Mouse (Mus musculus): ENCODE measurements around the gene Kcnq2. TPM values are rescaled to one million over a fixed set of nuclear protein-coding genes. Genes with fewer than 3 reads are reported as not detected.
A peak's percentile ranks its signal among the peaks of the same experiment; 100 is the strongest.

Gene Kcnq2
- total RNA-seq, 2 experiments from 2014 or later = 12.8 to 13.5 TPM

DNA sequence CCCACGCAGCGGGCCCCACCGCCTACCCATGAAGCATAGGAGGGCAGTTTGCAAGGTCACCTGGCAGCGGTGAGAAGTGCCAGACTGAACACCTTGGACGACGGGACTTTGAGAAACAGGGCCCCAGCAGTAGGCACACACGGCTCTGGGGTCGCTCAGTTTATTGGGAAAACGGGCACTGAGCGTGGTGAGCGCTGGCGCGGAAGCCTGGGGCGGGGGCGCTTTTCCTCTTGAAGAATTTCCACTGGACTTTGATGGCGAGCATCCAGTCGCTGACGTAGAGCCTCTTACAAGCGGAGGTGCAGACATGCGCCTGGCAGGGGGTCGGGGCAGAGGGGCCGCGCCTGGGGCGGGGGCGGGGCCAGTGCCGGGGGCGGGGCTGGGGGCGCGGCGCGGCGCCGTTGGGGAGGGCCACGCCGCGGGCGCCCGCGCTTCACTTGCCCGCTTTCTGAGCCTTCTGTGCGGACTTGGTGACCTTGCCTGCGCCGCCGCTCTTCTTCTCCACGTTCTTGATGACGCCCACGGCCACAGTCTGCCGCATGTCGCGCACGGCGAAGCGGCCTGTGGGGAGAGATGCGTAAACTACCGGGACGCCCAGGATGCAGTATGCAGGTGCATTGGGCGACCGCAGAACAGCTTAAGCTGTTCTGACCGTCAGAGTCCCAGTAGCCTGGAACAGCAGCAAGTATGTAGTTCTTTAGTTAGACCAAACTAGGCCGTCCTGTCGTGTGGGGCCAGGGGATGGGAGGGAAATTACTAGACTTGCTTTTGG lies 12.6 kb upstream of the Kcnq2 start:
- no peak for DNase-seq (ENCODE audit: low spot score in 2 of 2)

DNA sequence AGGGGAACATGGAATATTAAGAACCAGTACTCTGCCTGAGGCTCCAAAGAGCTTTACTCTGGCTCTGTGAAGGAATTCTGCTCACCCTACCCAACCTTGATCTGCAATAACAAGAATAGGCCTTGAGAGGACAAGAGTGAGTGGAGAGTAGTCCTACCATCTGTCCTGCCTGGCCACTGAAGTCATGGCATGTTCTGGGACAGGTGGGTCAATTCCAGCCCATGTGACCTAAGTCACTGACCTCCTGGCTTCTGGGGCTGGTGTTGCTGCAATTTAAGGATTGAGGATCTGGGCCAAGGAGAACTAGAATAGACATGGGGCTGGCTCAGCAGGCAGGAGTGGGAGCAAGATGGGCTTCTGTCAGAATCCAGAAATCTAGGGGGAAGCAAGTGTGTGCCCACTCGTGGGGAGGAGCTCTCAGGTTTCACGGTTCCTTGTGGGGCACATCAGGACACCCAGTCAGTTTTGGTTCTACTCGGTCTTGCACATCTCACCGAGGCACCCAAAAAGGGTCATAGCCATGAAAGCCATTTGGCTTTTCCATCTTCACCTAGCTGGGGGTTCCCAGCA lies 12.0 kb upstream of the Kcnq2 start:
- DNase-seq (ENCODE audit: low spot score in 2 of 2) = no peak

- DNase-seq (ENCODE audit: low spot score in 2 of 2) = no peak
Observed at GRCm38 (mm10) chr2:181144675-181145074, 9.6 kb upstream of the Kcnq2 start.

DNA sequence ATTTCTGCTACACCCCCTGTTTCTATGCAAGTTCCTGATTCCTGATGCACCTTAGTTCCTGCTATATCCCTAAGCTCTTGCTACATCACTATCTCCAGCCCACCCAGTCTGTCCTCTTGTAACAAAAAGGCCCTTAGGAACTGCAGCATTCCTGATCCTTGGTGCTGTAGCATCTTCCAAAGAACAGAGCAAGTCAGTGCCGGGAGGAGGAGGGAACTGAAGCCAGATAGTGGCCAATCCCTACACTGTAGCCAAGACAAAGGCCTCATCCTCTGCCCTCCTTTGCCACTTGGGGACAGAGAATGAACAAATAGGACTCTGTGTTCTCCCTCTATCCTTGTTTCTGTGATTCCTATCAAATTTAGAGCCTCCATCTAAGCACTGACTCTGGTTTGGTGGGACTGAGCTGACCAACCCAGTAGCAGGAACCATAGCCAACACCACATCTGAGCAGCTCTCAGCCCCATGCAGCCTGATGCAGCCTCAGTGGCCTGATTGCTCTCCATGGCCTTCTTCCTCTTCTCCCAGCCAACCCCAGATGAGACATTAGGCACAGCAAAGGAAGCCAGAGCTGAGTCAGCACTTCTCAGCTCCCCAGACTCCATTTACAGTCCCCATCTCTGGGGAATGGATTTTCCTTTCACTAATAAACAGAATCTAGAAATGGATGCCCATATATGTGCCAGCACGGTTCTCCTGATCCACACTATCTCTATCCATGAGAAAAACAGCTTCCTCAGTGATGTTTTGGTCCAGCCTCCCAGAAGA lies 8.6 kb upstream of the Kcnq2 start:
- DNase-seq (ENCODE audit: low spot score in 2 of 2) = no peak

- no peak for DNase-seq (ENCODE audit: low spot score in 2 of 2)
Observed at GRCm38 (mm10) chr2:181142703-181143135, 7.6 kb upstream of the Kcnq2 start.

- DNase-seq (ENCODE audit: low spot score in 2 of 2) = no peak
Observed at GRCm38 (mm10) chr2:181139641-181140193, 4.6 kb upstream of the Kcnq2 start.

- DNase-seq (ENCODE audit: low spot score in 2 of 2) = peak in 1 of 2 experiments; percentile 29
Observed at GRCm38 (mm10) chr2:181136934-181137333, 1.8 kb upstream of the Kcnq2 start.

GRCm38 (mm10) chr2:181135446-181135818 lies 332 bp upstream of the Kcnq2 start:
- DNase-seq (ENCODE audit: low spot score in 2 of 2) = no peak

DNA sequence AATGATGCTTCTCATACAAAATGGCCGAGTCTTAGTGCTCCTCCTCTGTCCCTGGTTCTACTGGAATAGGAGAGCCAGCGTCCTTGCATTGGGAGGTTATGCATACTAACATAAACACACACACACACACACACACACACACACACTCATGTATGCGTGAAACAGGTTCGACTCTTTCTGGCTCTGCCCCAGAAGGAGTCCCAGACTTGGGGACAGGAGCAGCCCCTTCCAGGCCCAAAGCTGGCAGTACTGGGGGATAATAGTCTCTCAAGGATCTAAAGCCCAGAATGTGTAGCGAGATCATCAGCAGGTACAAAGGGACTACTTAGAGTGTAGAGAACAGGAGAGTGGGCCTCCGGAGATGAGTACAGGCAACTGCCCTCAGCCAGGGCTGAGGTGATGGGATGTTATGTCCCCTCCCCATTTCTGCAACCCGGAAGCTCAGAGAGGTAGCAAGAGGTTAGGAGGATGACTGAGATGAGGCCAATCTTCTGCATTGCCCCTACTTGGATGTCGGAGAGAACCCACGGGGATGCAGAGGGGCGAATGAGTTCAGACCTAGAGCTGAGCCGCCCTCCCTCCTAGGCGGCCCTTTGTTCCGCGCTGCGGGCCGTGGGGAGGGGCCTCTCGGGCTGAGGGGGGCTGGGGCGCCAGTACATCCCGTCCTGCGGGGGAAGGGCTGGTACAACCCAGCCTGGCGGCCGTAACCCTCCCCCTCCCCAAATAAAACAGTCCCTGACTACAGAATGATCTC lies 1.1 kb downstream of the Kcnq2 start:
- DNase-seq (ENCODE audit: low spot score in 2 of 2) = no peak

GRCm38 (mm10) chr2:181130245-181130644 lies 4.9 kb downstream of the Kcnq2 start:
- no peak for DNase-seq (ENCODE audit: low spot score in 2 of 2)

- no peak for DNase-seq (ENCODE audit: low spot score in 2 of 2)
Observed at GRCm38 (mm10) chr2:181128963-181129362, 6.1 kb downstream of the Kcnq2 start.

GRCm38 (mm10) chr2:181127786-181128185 lies 7.3 kb downstream of the Kcnq2 start:
- DNase-seq (ENCODE audit: low spot score in 2 of 2) = no peak

DNA sequence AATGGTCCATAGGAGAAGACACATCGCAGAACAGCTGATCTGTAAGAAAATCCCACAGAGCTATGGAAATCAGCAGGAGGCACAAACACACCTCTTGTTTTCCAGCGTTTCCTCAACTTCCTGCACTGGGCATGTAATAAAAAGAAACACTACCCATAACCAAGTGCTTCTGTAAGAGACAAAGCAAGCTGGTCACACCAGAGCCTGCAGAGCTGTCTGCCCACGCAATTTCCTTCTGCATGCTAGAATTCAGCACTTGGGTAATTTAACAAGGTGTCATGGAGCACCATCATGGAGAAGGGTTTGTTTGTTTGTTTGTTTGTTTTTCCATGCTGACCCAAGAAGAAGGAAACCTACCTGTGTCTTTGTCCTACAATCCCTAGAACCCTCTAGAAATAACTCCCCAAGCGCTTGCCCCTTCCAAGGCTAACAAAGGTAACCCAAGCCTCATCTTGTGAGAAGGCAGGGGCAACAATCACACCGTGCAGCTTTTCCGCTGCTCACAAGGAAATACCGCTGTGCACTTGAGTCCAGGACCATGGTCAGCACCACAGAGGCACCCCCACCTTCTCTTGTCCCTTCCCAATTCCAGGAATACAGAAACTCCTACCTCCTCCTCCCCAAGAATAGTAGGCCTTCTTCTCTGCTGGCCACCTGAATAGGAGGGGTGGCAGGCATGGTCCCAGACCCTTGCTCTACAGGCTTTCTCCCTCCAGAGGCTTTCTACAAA lies 9.2 kb downstream of the Kcnq2 start:
- no peak for DNase-seq (ENCODE audit: low spot score in 2 of 2)

- no peak for DNase-seq (ENCODE audit: low spot score in 2 of 2)
Observed at GRCm38 (mm10) chr2:181122642-181123041, 12.5 kb downstream of the Kcnq2 start.

DNA sequence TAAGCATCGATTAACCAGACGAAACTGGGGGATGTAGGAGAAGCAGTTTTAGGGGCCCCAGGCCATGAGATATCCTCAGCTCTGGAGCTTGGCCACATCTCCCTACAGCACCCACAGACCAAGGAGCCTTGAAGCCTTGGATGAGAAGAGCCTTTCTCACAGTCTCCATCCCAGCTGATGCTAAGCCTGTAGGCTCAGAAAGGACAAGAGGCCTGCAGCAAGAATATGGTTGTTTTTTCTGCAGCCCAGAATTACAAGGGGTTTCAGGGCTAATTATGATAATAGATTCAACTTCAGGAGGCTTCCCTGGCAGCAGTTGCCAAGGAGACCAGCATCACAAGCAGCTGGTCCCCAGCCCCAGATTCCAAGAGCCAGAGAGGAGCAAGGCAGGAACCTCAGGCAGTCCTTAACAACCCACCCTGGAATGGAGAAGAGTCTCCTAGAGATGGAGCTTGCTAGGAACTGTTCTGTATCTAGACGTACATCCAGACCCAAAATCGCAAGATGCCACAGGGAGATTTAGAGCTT lies 14.1 kb downstream of the Kcnq2 start:
- DNase-seq (ENCODE audit: low spot score in 2 of 2) = no peak

GRCm38 (mm10) chr2:181119952-181120351 lies 15.1 kb downstream of the Kcnq2 start:
- DNase-seq (ENCODE audit: low spot score in 2 of 2) = no peak

GRCm38 (mm10) chr2:181116436-181116835 lies 18.7 kb downstream of the Kcnq2 start:
- no peak for DNase-seq (ENCODE audit: low spot score in 2 of 2)

DNA sequence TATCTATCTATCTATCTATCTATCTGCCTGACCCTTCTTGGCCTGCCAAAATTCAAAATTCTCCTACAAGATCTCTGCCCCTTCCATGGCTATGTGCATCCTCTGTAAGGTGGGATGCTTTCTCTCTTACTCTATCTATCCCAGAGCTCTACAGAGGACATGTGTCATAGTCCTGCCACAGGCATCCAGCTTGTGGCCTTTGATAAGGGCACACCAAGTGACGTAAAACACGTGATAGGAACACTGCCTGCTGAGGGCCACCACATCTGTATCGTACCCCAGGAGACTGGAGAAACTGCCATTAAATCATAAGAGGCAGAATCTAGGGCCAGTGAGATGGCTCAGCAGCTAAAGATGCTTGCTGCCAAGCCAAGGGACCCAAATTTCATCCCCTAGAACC lies 19.7 kb downstream of the Kcnq2 start:
- no peak for DNase-seq (ENCODE audit: low spot score in 2 of 2)

DNA sequence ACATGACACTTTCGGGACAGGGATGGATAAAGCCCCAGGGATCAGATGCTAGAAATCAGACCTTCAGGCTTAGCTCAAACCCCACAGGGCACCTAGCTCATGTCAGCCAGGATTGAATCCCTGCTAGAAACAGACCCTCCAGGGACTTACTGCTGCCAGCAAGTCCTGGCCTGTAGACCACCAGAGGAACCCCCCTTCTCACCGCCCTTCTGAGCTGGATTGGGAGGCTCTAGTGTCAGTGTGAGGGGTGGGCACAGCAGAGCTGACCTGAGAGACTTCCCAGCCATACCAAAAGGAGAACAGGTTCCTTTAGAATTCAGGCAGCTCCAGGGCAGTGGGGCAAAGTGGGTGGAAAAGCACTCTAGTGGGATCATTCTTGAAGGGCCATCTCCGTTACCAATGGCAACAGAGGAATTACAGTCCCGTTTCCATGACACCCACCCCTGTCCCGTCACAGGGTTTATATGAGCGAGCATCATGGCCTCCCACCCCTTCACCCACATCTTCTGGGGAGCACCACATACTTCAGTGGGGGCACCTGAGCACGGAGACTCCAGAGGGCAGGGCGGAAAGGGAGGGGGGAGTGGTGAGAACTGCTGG lies 21.2 kb downstream of the Kcnq2 start:
- DNase-seq (ENCODE audit: low spot score in 2 of 2) = no peak

DNA sequence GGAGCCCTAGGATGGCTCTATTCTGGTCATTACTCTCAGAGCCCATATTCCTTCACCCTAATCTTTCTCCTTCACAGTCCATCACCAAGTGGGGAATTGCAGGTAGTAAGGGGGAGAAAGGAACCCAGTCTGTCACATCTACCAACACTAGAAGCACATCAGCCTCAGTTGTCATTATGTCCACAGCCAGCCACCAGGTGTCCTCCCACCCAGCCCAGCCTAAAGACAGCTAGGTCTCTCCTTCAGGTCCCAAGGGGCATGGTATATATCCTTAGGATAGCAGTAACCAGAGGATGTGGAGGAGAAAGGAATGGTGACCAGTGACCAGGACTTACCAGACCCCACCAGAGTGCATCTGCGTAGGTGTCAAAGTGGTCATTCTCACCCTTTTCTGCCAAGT lies 23.4 kb downstream of the Kcnq2 start:
- DNase-seq (ENCODE audit: low spot score in 2 of 2) = no peak

Measured in adrenal gland, postnatal 4 days (tissue).